Mouse (Mus musculus) frontal cortex, adult (tissue): ENCODE data around the gene Nyx.

Experiments used
- ATAC-seq: cut with Nextera tagmentation; 2 replicates; pipeline ENCODE4 v1.9.2; 2017; ENCODE audit warnings: mild to moderate bottlenecking, moderate library complexity, mixed read lengths; ENCODE audit not compliant: low TSS enrichment

The Nyx gene

DNA sequence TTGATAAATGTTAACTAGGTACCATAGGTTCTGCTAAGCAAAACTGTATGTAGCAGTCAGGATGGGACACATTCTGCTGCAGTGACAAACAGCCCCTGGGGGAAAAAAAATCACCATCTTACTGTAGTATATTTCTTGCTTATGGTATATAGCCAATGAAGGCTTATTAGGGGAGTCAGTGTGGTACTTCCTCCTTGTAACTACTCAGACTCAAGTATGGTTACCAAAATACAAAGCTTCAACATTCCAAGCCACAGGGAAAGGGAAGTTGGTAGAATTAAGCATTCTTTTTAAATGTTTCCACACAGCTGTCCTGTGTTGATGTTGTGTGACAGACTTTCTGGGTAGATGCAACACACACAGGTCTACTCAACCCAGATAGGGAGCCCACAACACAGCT is 27.0 kb downstream of the Nyx start:
- ATAC-seq = no peak

DNA sequence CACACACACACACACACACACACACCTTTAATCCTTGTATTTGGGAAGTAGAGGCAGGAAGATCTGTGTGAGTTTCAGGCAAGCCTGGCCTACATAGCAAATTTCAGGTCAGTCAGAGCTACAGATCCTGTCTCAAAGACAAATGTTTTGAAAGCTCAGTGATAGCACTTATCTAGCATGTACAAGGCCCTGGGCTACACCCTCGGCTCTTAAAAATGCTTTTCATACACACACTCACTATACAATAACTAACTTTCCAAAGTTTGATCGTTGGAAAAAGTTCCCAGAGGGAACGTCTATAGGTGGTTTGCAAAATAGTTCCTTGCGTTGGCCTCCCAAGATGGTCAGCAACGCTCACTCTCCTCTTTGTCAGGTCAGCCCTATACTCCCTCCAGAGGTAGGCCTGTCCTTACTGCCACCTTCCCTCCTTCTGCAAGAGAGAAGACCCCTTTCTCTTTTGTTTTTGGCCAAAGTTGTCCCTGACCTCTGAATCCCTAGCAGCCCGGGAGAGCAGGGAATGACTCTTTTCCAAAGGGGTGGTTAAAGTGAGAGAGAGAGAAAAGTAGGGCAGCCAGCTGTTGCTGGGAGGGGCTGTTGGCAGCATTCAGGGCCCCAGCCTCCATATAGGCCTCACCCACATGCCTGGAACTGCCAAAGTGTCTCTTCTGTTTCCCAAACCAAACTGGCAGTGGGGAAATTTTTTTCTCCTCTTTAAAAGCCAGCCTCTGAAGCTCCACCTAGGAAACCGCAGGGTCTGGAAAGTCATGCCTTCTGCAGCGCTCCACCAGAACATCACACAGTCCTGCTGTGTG is 29.2 kb downstream of the Nyx start:
- ATAC-seq = peak; percentile 34; the same call in 1 of the 2 replicates

DNA sequence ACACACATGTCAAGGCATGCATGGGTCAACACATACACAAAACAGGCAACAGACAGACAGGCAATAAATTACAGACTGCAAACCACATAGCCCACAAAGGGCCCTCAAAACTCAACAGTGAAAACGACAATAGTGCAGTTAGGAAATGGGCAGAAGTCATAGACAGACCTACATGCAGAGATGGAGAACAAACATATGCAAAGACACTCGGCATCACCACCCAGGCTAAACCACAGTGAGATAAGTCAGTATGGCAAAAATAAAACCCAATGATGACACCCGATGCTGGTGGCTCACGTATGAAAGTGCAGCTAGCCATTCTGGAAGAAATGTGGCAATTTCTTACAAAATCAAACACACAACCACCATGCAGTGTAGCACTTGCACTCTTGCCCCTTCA is 34.4 kb downstream of the Nyx start:
- no peak for ATAC-seq

DNA sequence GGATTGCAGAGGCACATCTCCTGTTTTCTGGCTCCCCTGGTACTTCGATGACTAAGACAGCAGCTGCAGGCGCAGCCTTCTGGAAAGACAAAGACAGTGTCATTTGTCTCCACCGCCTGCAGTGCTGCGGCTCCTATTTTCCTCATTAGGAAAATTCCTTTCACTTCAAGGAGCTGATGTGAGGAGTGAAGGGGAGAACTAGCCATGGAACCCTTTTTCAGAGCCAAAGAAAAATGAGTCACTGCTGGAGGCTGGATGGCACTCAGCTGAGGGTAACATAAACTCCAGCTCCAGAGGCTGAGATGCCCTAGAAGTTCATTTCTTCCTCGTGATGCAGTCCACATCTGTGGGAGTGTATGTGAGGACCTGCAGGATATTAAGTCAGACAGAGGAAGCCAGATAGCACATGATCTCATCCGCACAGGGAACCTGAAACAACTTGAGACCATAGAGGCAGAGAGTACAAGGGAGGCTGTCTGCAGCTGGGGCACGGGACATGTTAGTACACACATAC is 37.0 kb downstream of the Nyx start:
- ATAC-seq = peak; percentile 91

DNA sequence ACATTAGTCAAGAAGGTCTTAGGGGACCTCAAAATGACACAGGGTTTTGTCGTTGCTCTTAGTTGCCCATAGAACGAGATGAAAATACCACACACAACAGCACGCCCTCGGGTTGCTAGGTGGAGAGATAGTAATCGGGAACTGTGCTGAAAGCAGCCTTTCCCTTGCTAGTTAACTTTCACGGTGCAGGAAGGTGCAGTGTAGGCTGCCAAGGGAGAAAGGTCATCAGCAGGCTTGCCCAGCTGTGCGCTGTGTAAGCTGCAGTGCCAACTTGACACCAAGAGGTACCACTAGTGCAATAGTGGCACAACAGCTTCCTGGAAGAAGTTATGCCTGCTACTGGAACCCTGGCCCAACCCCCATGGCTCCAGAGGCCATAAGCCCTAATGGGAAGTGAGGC is 38.5 kb downstream of the Nyx start:
- ATAC-seq = no peak

DNA sequence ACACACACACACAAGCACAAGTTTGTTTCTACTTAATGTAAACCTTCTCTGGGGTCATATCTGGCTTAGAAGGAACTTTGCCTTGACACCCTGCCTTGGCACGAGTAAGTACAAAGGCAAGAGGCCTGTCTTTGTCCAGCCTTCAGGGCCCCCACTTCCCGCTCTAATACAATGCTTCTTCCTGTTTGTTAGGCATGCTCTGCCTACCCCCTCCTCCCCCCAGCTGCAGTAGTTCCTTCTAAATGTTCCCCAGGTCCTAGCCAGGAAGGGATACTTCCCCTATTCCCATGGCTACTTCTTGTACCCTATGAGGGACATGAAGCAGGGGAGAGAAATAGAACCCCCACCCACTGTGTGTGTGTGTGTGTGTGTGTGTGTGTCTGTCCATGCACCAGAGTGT is 40.5 kb downstream of the Nyx start:
- ATAC-seq = no peak

DNA sequence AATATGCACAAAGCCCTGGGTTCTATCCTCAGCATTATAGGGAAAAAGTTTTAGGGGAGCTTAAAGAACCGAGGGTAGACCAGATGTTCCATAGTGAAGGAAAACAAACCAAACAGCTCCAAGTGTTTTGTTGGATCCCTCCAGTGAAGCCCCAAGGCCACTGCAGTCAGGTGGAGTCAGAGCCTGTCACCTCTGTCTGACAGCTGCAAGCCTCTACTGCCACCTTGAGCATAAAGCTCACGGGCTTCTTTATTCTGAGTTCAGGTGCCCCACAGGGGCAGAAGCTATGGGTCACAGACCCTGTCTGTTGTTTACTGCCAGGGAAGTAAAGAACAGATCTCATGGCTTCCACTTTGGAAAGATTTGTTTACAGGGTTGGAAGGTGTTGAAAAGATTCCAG is 47.2 kb downstream of the Nyx start:
- no peak for ATAC-seq

DNA sequence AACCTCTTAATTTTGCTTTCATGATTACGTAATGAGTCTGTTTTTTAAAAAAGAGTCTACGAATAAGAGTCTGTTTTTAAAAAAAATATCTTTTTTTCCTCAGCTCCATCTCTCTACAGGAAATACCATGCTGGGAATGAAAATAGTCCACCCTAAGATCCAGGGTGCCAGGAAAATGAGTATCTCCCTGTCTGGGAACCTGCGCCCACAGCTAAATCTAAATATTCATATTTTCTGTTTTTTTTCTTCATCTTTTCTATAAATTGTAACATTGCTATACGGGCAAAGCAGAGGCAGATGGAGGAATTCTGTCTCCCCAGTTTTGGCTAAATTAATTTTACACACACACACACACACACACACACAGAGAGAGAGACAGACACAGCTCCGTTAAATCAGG is 48.0 kb downstream of the Nyx start:
- peak; percentile 69 for ATAC-seq

DNA sequence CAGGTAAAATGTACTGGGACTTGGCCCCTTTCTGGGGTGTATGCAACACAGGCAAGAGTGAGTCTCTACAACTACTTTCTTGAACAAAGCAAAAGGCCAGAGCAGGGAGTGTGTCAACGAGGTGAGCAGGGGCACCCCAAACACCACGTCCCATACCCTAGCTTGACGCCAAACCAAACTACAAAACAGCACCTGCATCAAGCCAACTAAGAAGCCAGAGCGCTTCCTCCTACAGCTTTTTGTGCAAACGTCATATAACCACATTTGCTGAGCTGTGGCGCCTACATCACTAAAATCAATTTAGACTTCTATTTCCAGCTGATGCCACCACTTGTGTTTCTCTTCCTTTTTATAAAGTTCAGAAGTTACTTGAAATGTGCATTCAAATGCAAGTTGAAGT is 50.5 kb downstream of the Nyx start:
- ATAC-seq = peak; percentile 35

DNA sequence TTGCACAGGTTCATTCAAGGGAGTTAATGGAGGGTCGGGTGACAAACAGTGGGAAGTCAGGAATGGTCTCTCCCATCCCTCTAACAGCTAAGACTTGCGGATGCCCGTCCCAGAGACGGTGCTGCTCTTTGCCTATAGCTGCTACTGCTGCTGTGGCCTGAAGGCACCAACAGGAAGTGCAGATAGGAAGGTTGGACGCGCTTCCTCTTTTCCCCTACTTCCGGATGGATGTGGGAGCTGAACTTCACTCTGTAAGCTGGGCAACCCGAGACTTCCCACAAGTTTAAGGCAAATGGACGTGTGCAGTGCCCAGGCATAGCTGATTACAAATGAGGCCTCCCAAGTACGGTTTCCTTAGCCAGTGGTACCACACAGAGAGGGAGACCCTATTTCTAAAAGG is 52.1 kb downstream of the Nyx start:
- ATAC-seq = no peak

DNA sequence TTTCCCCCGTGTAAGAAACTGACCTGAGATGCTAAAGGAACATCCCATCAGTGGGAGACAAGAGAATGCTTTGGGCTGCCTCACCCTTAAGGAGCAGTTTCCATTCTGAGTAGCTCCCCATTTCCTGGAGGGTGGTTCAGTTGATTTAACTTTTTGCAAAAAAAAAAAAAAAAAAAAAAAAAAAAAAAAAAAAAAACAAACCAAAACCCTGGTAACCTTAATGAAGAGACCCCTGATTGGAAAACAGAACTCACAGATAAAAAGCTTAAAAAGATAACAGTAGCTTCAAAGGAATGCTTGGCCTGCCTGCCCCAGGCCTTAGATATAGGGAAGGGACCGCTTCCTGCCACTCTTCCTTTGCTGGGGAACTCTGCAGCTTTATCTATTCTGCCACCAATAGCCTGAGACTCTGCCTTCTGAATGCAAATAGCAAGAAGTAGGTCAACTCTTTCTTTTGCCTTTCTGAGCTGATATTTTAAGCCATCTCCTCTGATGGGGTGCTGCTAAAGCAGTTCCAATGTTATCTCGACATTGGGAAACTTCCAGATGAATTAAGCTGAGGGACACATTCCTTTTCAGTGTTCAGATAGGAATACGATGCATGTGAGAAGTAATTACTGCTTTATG is 53.0 kb downstream of the Nyx start:
- ATAC-seq = peak; percentile 65

DNA sequence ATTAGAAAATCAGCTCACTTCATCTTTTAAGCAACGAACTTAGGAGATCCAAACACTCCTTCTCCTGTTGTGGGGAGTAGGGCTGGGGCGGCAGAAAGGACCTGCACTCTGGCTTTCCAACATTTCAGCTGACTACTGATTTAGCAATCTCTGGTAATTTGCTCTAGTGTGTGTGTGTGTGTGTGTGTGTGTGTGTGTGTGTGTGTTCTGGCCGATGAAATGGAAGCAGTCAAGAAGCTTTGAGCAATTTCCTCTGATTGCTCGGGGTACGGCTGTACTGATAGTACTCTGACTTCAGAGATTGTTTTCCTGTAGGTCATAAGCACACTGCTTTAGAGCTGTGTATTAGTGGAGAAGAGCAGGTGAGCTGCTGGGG is 53.5 kb downstream of the Nyx start:
- peak; percentile 14; the same call in 1 of the 2 replicates for ATAC-seq

DNA sequence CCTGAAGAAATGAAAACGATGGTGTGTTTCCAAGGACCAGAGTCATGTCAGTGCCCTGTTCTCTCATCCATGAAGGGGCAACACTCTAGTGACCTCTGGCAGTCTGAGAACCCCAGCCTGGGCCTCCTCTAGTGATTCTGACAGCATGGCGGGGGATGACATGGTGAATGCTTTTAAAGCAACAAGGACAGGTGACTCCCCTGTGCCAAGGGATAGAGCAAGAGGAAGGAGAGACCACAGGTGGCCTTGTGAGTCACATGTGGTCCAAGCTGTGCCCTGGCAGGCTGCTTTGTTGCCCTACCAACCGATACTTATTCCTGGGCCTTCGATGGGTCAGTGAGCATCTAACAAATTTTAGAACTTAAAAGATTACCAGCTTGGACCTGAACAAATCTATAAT is 54.7 kb downstream of the Nyx start:
- no peak for ATAC-seq

DNA sequence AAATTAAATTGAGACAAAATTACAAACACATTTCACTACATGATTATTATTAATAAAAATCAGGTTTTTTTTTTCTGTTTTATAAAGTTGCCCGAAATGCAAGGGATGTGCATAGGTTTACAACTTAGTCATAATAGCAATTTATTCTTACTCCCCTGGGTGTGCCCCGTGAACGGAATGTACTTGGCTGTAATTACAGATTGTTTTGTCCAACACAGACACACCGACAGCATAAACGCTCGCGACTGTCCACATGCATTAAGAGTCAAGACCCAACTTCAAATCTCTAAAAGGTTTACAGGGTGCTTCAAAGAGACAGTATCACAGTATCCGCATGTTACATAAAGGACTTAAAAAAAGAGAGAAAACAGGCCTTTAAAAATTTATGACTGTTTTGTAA is 55.4 kb downstream of the Nyx start:
- ATAC-seq = no peak
